Mouse (Mus musculus) frontal cortex, postnatal 14 days (tissue): ENCODE data around the gene Sptb.

Experiments
- DNase-seq, 2 experiments: peaks; one replicate each; pipeline ENCODE4 v3.0.0; 2022; ENCODE audit warnings: low spot score in 2 of 2

Gene Sptb

GRCm38 (mm10) chr12:76673794-76674222 is 36.5 kb downstream of the Sptb start:
- DNase-seq, result no peak

GRCm38 (mm10) chr12:76672008-76672407 is 38.3 kb downstream of the Sptb start:
- no peak for DNase-seq

- no peak for DNase-seq
Observed at GRCm38 (mm10) chr12:76670533-76671086, 39.7 kb downstream of the Sptb start.

GRCm38 (mm10) chr12:76669956-76670530 is 40.3 kb downstream of the Sptb start:
- DNase-seq, result no peak

GRCm38 (mm10) chr12:76668654-76669419 is 41.5 kb downstream of the Sptb start:
- DNase-seq, result no peak

- DNase-seq, result no peak
Observed at GRCm38 (mm10) chr12:76651788-76652345, 58.5 kb downstream of the Sptb start.

- peak; percentile 45 to 49 for DNase-seq
Observed at GRCm38 (mm10) chr12:76649708-76650687, 60.3 kb downstream of the Sptb start.

GRCm38 (mm10) chr12:76645222-76646110 is 64.9 kb downstream of the Sptb start:
- no peak for DNase-seq

GRCm38 (mm10) chr12:76643679-76644078 is 66.7 kb downstream of the Sptb start:
- DNase-seq, result no peak

GRCm38 (mm10) chr12:76642616-76643015 is 67.7 kb downstream of the Sptb start:
- DNase-seq, result no peak

- no peak for DNase-seq
Observed at GRCm38 (mm10) chr12:76640620-76641019, 69.7 kb downstream of the Sptb start.

- DNase-seq, result no peak
Observed at GRCm38 (mm10) chr12:76634899-76635693, 75.3 kb downstream of the Sptb start.

GRCm38 (mm10) chr12:76623374-76623773 is 87.0 kb downstream of the Sptb start:
- no peak for DNase-seq

- no peak for DNase-seq
Observed at GRCm38 (mm10) chr12:76619847-76620246, 90.5 kb downstream of the Sptb start.

- DNase-seq, result no peak
Observed at GRCm38 (mm10) chr12:76618175-76618574, 92.2 kb downstream of the Sptb start.

- no peak for DNase-seq
Observed at GRCm38 (mm10) chr12:76615580-76615937, 94.8 kb downstream of the Sptb start.

- DNase-seq, result no peak
Observed at GRCm38 (mm10) chr12:76614868-76615579, 95.3 kb downstream of the Sptb start.

- DNase-seq, result no peak
Observed at GRCm38 (mm10) chr12:76612621-76613020, 97.7 kb downstream of the Sptb start.

GRCm38 (mm10) chr12:76608997-76609565 is 101.3 kb downstream of the Sptb start:
- DNase-seq, result no peak
